Mouse (Mus musculus) ES-E14 (cell line): ENCODE data around the gene Stk26.

Experiments
- CHD2 ChIP-seq: IDR thresholded peaks from 2 replicates; pipeline ENCODE4 v1.6.1; 2014; ENCODE audit warnings: mild to moderate bottlenecking, low read depth, low read length, inconsistent platforms
- ZC3H11A ChIP-seq: IDR thresholded peaks from 2 replicates; pipeline ENCODE4 v1.6.1; 2012; ENCODE audit warnings: low read depth, mild to moderate bottlenecking, inconsistent platforms, low read length, borderline replicate concordance
- ZNF384 ChIP-seq: IDR thresholded peaks from 2 replicates; pipeline ENCODE4 v1.6.1; 2012; ENCODE audit warnings: low read depth, low read length, inconsistent platforms

DNA sequence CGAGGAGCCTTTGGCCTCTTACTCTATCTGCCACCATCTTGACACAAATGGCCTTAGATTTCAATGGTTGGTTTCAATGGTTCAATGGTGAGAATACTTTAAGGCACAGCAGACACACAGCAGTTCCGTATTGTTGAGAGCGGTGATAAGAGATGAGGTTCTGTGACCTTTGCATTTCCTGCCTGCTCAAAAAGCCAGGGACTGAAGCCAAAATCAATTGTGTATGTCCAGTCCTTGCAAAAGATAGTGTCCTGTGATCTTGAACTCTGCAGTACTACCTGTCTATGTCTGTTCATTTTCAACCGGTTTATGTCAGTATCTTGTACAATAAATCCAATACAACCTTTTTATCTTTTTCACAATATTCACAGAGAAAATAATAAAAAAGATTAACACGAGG is 23.9 kb downstream of the Stk26 start:
- TF ChIP-seq CHD2, result no peak
- TF ChIP-seq ZC3H11A, result no peak
- no peak for TF ChIP-seq ZNF384
